Mouse (Mus musculus): ENCODE results near the gene Chpt1. TPM values are rescaled to one million over a fixed set of nuclear protein-coding genes. Genes with fewer than 3 reads are reported as not detected.

Chpt1 gene
- polyA plus RNA-seq, 1 experiment, result 17.9 TPM

GRCm38 (mm10) chr10:88501886-88502765 is 1.7 kb downstream of the Chpt1 start:
- no peak overlapping the region for H3K4me3 ChIP-seq (ENCODE audit: low read depth, low read length)
- no peak for TF ChIP-seq EP300 (IDR thresholded peaks at IDR 0.05; ENCODE audit: insufficient read depth, low read depth, low read length)
- no peaks in the 10 kb centered on the region for H3K27me3 ChIP-seq (ENCODE audit: control insufficient read depth, insufficient read depth, low read length, poor library complexity, severe bottlenecking)

GRCm38 (mm10) chr10:88501370-88501769 is 2.5 kb downstream of the Chpt1 start:
- Histone ChIP-seq H3K27me3 (ENCODE audit: control insufficient read depth, insufficient read depth, low read length, poor library complexity, severe bottlenecking) (no peaks in the 10 kb centered on the region), H3K9ac (ENCODE audit: low read depth, poor library complexity, severe bottlenecking) (no peak overlapping the region), H3K27ac (ENCODE audit: insufficient read depth, low read length) (no peak overlapping the region), H3K4me3 (ENCODE audit: low read depth, low read length) (no peak overlapping the region), H3K9me3 (replicated peaks; ENCODE audit: control insufficient read depth, insufficient read depth, low read length, poor library complexity, severe bottlenecking) (no peaks in the 10 kb centered on the region), H3K36me3 (ENCODE audit: control insufficient read depth, insufficient read depth, low read length, poor library complexity, severe bottlenecking) (no peaks in the 10 kb centered on the region), H3K4me1 (ENCODE audit: control insufficient read depth, insufficient read depth, low read length) (peaks cover 7% of the 10 kb centered on the region)
- TF ChIP-seq EP300 (IDR thresholded peaks at IDR 0.05; ENCODE audit: insufficient read depth, low read depth, low read length), result no peak
- no peak for TF ChIP-seq POLR2A (IDR thresholded peaks at IDR 0.05; ENCODE audit: insufficient read depth, low read length)
- no peak for TF ChIP-seq CTCF (IDR thresholded peaks at IDR 0.05; ENCODE audit: low read depth, low read length)

More at GRCm38 (mm10) chr10:88501886-88502765, 1.7 kb downstream of the Chpt1 start:
- Histone ChIP-seq H3K36me3 (ENCODE audit: control insufficient read depth, insufficient read depth, low read length, poor library complexity, severe bottlenecking) (no peaks in the 10 kb centered on the region), H3K27ac (ENCODE audit: insufficient read depth, low read length) (no peak overlapping the region), H3K4me1 (ENCODE audit: control insufficient read depth, insufficient read depth, low read length) (peaks cover 6% of the 10 kb centered on the region), H3K9ac (ENCODE audit: low read depth, poor library complexity, severe bottlenecking) (no peak overlapping the region), H3K9me3 (replicated peaks; ENCODE audit: control insufficient read depth, insufficient read depth, low read length, poor library complexity, severe bottlenecking) (no peaks in the 10 kb centered on the region)

- no peaks in the 10 kb centered on the region for H3K9me3 ChIP-seq (replicated peaks; ENCODE audit: control insufficient read depth, insufficient read depth, low read length, poor library complexity, severe bottlenecking)
- no peaks in the 10 kb centered on the region for H3K27me3 ChIP-seq (ENCODE audit: control insufficient read depth, insufficient read depth, low read length, poor library complexity, severe bottlenecking)
- H3K27ac ChIP-seq (ENCODE audit: insufficient read depth, low read length), result no peak overlapping the region
- no peaks in the 10 kb centered on the region for H3K36me3 ChIP-seq (ENCODE audit: control insufficient read depth, insufficient read depth, low read length, poor library complexity, severe bottlenecking)
- no peak overlapping the region for H3K4me3 ChIP-seq (ENCODE audit: low read depth, low read length)
- H3K9ac ChIP-seq (ENCODE audit: low read depth, poor library complexity, severe bottlenecking), result no peak overlapping the region
- TF ChIP-seq POLR2A (IDR thresholded peaks at IDR 0.05; ENCODE audit: insufficient read depth, low read length) (no peak), CTCF (IDR thresholded peaks at IDR 0.05; ENCODE audit: low read depth, low read length) (no peak), EP300 (IDR thresholded peaks at IDR 0.05; ENCODE audit: insufficient read depth, low read depth, low read length) (no peak)
- peaks cover 10% of the 10 kb centered on the region for H3K4me1 ChIP-seq (ENCODE audit: control insufficient read depth, insufficient read depth, low read length)
Measured at GRCm38 (mm10) chr10:88499993-88500392, 3.9 kb downstream of the Chpt1 start.

GRCm38 (mm10) chr10:88496864-88497564 is 6.9 kb downstream of the Chpt1 start:
- H3K36me3 ChIP-seq (ENCODE audit: control insufficient read depth, insufficient read depth, low read length, poor library complexity, severe bottlenecking), result no peaks in the 10 kb centered on the region

GRCm38 (mm10) chr10:88494959-88495587 is 8.8 kb downstream of the Chpt1 start:
- Histone ChIP-seq H3K27me3 (ENCODE audit: control insufficient read depth, insufficient read depth, low read length, poor library complexity, severe bottlenecking) (no peaks in the 10 kb centered on the region), H3K27ac (ENCODE audit: insufficient read depth, low read length) (no peak overlapping the region), H3K9me3 (replicated peaks; ENCODE audit: control insufficient read depth, insufficient read depth, low read length, poor library complexity, severe bottlenecking) (no peaks in the 10 kb centered on the region), H3K4me1 (ENCODE audit: control insufficient read depth, insufficient read depth, low read length) (peaks cover 15% of the 10 kb centered on the region), H3K36me3 (ENCODE audit: control insufficient read depth, insufficient read depth, low read length, poor library complexity, severe bottlenecking) (no peaks in the 10 kb centered on the region), H3K9ac (ENCODE audit: low read depth, poor library complexity, severe bottlenecking) (no peak overlapping the region), H3K4me3 (ENCODE audit: low read depth, low read length) (no peak overlapping the region)
- TF ChIP-seq CTCF (IDR thresholded peaks at IDR 0.05; ENCODE audit: low read depth, low read length), result no peak
- no peak for TF ChIP-seq EP300 (IDR thresholded peaks at IDR 0.05; ENCODE audit: insufficient read depth, low read depth, low read length)
- TF ChIP-seq POLR2A (IDR thresholded peaks at IDR 0.05; ENCODE audit: insufficient read depth, low read length), result no peak

More at GRCm38 (mm10) chr10:88496864-88497564, 6.9 kb downstream of the Chpt1 start:
- TF ChIP-seq EP300 (IDR thresholded peaks at IDR 0.05; ENCODE audit: insufficient read depth, low read depth, low read length) (no peak), POLR2A (IDR thresholded peaks at IDR 0.05; ENCODE audit: insufficient read depth, low read length) (no peak)
- Histone ChIP-seq H3K4me1 (ENCODE audit: control insufficient read depth, insufficient read depth, low read length) (peaks cover 15% of the 10 kb centered on the region), H3K9ac (ENCODE audit: low read depth, poor library complexity, severe bottlenecking) (no peak overlapping the region), H3K9me3 (replicated peaks; ENCODE audit: control insufficient read depth, insufficient read depth, low read length, poor library complexity, severe bottlenecking) (no peaks in the 10 kb centered on the region), H3K27ac (ENCODE audit: insufficient read depth, low read length) (no peak overlapping the region), H3K27me3 (ENCODE audit: control insufficient read depth, insufficient read depth, low read length, poor library complexity, severe bottlenecking) (no peaks in the 10 kb centered on the region), H3K4me3 (ENCODE audit: low read depth, low read length) (no peak overlapping the region)

Measured in ES-Bruce4 (cell line).